9 mouse cellular contexts compared by ENCODE assay signal in the genomic region with DNA sequence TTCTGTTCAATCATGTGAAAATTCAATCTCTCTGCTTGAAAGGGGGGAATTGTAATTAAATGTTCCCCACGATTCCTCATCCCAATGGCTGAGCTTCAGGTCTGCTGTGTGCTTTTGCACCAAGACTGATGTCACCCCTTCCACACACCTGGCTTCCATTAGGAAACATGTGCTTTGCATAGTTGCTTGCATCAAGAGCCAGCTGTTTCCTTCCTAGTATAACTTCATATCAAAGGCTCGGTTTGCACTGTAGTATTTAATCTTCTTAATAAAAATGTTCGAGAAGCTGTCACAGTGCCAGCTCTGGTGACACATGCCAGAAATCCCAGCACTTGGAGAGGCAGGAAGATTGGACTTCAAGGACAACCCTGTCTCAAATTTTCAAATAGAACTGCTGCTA.
DNase-seq lines count a peak whose midpoint lies in the region; ATAC-seq and TF ChIP-seq lines count a peak whose summit lies in the region.
"Had no signal": no experiment of that assay in that cellular context is flagged by ENCODE, and none has a peak within 500 bp of the region (broad histone marks: within the 10 kb centered on the region; RNA-seq: fewer than 3 reads in every experiment).

No protein-coding gene starts in this region.

- H3K27me3 ChIP-seq in midbrain, embryonic 14.5 days (ENCODE audit: control insufficient read depth, insufficient read depth, low read length) = no peaks in the 10 kb centered on the region
- H3K27me3 ChIP-seq in midbrain, embryonic 10.5 days (ENCODE audit: low read depth, poor library complexity, severe bottlenecking) = no peaks in the 10 kb centered on the region
- H3K27me3 ChIP-seq in embryonic facial prominence, embryonic 12.5 days = peaks cover 3% of the 10 kb centered on the region; the same call in 1 of the 2 replicates
- H3K27me3 ChIP-seq in hindbrain, postnatal 0 days (ENCODE audit: insufficient read depth, low read length) = no peaks in the 10 kb centered on the region
- H3K27me3 ChIP-seq in thymus, adult 2 months (ENCODE audit: control insufficient read depth, insufficient read depth, low read length) = no peaks in the 10 kb centered on the region
- H3K27me3 ChIP-seq: liver, embryonic 13.5 days had no signal

- WGBS in midbrain, embryonic 14.5 days = 43% methylated on average over 3 of the region's 3 CpGs
- WGBS in midbrain, embryonic 10.5 days = 59% methylated on average over 3 of the region's 3 CpGs
- 13% methylated on average over 3 of the region's 3 CpGs for WGBS in embryonic facial prominence, embryonic 12.5 days
- 14% methylated on average over 3 of the region's 3 CpGs for WGBS in hindbrain, postnatal 0 days
- WGBS in thymus, adult 2 months = 63% methylated on average over 3 of the region's 3 CpGs

- no peaks in the 10 kb centered on the region for H3K9me3 ChIP-seq in midbrain, embryonic 14.5 days (ENCODE audit: control insufficient read depth, low read length)
- no peaks in the 10 kb centered on the region for H3K9me3 ChIP-seq in midbrain, embryonic 10.5 days (replicated peaks)
- no peaks in the 10 kb centered on the region for H3K9me3 ChIP-seq in embryonic facial prominence, embryonic 12.5 days
- no peaks in the 10 kb centered on the region for H3K9me3 ChIP-seq in hindbrain, postnatal 0 days (ENCODE audit: low read length)
- H3K9me3 ChIP-seq: liver, embryonic 13.5 days had no signal

- 0 out of 2 replicates have a peak, but pooled peaks cover 3% of the 10 kb centered on the region for H3K4me1 ChIP-seq in midbrain, embryonic 14.5 days (ENCODE audit: control insufficient read depth, insufficient read depth, low read length)
- H3K4me1 ChIP-seq in midbrain, embryonic 10.5 days = 0 out of 2 replicates have a peak, but pooled peaks cover 4% of the 10 kb centered on the region
- peaks cover 8% of the 10 kb centered on the region for H3K4me1 ChIP-seq in embryonic facial prominence, embryonic 12.5 days
- no peaks in the 10 kb centered on the region for H3K4me1 ChIP-seq in hindbrain, postnatal 0 days (ENCODE audit: insufficient read depth, low read length)
- no peaks in the 10 kb centered on the region for H3K4me1 ChIP-seq in thymus, adult 2 months (replicated peaks; ENCODE audit: control insufficient read depth, insufficient read depth, low read length)
- H3K4me1 ChIP-seq: liver, embryonic 13.5 days had no signal

- TF ChIP-seq POLR2A in thymus, adult 2 months (IDR thresholded peaks at IDR 0.05; ENCODE audit: control insufficient read depth, extremely low read depth, insufficient read depth, low read length, poor library complexity) = no peak

- peak; percentile 28 for DNase-seq in midbrain, embryonic 14.5 days
- DNase-seq in midbrain, embryonic 10.5 days (ENCODE audit: low spot score) = no peak
- DNase-seq in hindbrain, postnatal 0 days (ENCODE audit: low spot score) = peak; percentile 30
- DNase-seq in ovary, postnatal 36 days (ENCODE audit: low spot score) = peak; percentile 19
- no peak for DNase-seq in thymus, adult 2 months
- DNase-seq in urinary bladder, adult 2 months (ENCODE audit: low spot score) = no peak
- DNase-seq: heart, adult 18-20 months; liver, embryonic 13.5 days had no signal

- no peaks in the 10 kb centered on the region for H3K36me3 ChIP-seq in midbrain, embryonic 14.5 days (ENCODE audit: control insufficient read depth, insufficient read depth, low read length)
- H3K36me3 ChIP-seq in midbrain, embryonic 10.5 days = no peaks in the 10 kb centered on the region
- H3K36me3 ChIP-seq in embryonic facial prominence, embryonic 12.5 days = no peaks in the 10 kb centered on the region
- no peaks in the 10 kb centered on the region for H3K36me3 ChIP-seq in hindbrain, postnatal 0 days (ENCODE audit: insufficient read depth, low read length)
- no peaks in the 10 kb centered on the region for H3K36me3 ChIP-seq in thymus, adult 2 months (ENCODE audit: control insufficient read depth, insufficient read depth, low read length)
- H3K36me3 ChIP-seq: liver, embryonic 13.5 days had no signal

- H3K27ac ChIP-seq in midbrain, embryonic 14.5 days (replicated peaks; ENCODE audit: low read depth, low read length) = no peak overlapping the region
- H3K27ac ChIP-seq in midbrain, embryonic 10.5 days (replicated peaks) = no peak overlapping the region
- H3K27ac ChIP-seq in embryonic facial prominence, embryonic 12.5 days = no peak overlapping the region
- no peak overlapping the region for H3K27ac ChIP-seq in hindbrain, postnatal 0 days
- no peak overlapping the region for H3K27ac ChIP-seq in thymus, adult 2 months (ENCODE audit: control insufficient read depth, insufficient read depth, low read length)
- H3K27ac ChIP-seq: liver, embryonic 13.5 days had no signal

- no peak overlapping the region for H3K4me2 ChIP-seq in midbrain, embryonic 14.5 days (ENCODE audit: low read length)
- H3K4me2 ChIP-seq in embryonic facial prominence, embryonic 12.5 days (replicated peaks) = peak overlapping the region; percentile 9; the same call in 1 of the 2 replicates
- H3K4me2 ChIP-seq in hindbrain, postnatal 0 days (ENCODE audit: low read depth, low read length) = no peak overlapping the region
- H3K4me2 ChIP-seq: liver, embryonic 13.5 days had no signal

- no peak for TF ChIP-seq CTCF in hindbrain, postnatal 0 days (IDR thresholded peaks at IDR 0.05; ENCODE audit: low read depth)
- no peak for TF ChIP-seq CTCF in thymus, adult 2 months (IDR thresholded peaks at IDR 0.05; ENCODE audit: borderline replicate concordance, control insufficient read depth, extremely low read depth, insufficient read depth, low read length, poor library complexity)

- ATAC-seq in midbrain, embryonic 14.5 days (ENCODE audit: low FRiP score, low TSS enrichment) = no peak
- ATAC-seq in embryonic facial prominence, embryonic 12.5 days (ENCODE audit: insufficient number of reproducible peaks, insufficient read depth, low FRiP score, low TSS enrichment) = peak; percentile 67; the same call in 1 of the 2 replicates
- peak; percentile 69 for ATAC-seq in hindbrain, postnatal 0 days

- no peak overlapping the region for H3K9ac ChIP-seq in midbrain, embryonic 14.5 days (replicated peaks; ENCODE audit: low read length)
- H3K9ac ChIP-seq in embryonic facial prominence, embryonic 12.5 days = no peak overlapping the region
- no peak overlapping the region for H3K9ac ChIP-seq in hindbrain, postnatal 0 days (replicated peaks; ENCODE audit: low read length)
- H3K9ac ChIP-seq: liver, embryonic 13.5 days had no signal

- H3K4me3 ChIP-seq in midbrain, embryonic 14.5 days (replicated peaks; ENCODE audit: low read depth, low read length) = no peak overlapping the region
- H3K4me3 ChIP-seq in midbrain, embryonic 10.5 days = no peak overlapping the region
- H3K4me3 ChIP-seq in embryonic facial prominence, embryonic 12.5 days = no peak overlapping the region
- no peak overlapping the region for H3K4me3 ChIP-seq in hindbrain, postnatal 0 days (ENCODE audit: low read length)
- H3K4me3 ChIP-seq in thymus, adult 2 months (ENCODE audit: control insufficient read depth, insufficient read depth, low read length) = no peak overlapping the region
- H3K4me3 ChIP-seq: liver, embryonic 13.5 days had no signal

Comparison
In these comparisons a context has a peak if more than half of its experiments do, and no peak if none do; other contexts are left out.
1. DNase-seq: peak in midbrain, embryonic 14.5 days (single experiment), hindbrain, postnatal 0 days (single experiment) and ovary, postnatal 36 days (single experiment); none in midbrain, embryonic 10.5 days (single experiment), thymus, adult 2 months (single experiment) and urinary bladder, adult 2 months (single experiment).